8 mouse cellular contexts compared by ENCODE assay signal in the genomic region with DNA sequence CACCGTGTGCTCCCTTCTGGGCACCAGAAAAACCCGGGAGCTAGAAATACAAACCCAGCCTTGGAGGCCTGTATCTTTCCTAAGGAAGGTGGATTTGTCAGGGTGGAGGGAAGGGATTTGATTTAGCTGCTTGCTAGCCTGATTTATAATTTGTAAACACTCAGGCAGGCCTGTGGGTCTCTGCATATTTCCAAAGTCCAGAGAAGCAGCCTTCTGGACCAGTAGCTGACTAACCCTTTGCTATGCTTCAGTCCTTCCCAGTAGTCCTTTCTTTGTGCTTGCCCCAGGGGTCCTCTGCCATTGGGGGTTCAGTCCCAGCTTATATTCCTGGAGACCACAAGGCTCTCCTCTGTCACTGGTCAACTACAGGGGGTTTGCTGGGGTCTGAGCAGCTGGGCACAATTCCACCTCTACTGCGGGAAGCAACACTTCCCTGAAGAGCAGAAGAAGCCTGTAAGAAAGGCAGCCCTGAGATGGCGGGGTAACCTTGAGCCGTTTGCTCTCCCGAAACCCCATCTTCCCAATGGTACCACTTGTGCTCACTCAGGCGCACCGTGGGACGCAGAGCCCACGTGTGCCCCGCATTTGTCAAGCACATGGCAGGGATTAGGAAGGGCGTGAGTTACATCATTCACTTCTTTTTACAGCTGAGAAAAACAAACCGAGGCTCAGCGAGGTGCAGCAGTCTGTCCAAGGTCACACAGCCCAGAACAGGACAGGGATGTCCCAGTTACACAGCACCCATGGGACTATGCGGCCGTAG.
DNase-seq lines count a peak whose midpoint lies in the region; ATAC-seq and TF ChIP-seq lines count a peak whose summit lies in the region.

No protein-coding gene starts in this region.

- no peak; the same call in 1 of the 2 replicates for ATAC-seq in intestine, embryonic 14.5 days (replicated peaks; ENCODE audit: low FRiP score, low TSS enrichment, low read depth)

- 10% methylated on average over 16 of the region's 16 CpGs for WGBS in intestine, embryonic 14.5 days
- WGBS in midbrain, embryonic 10.5 days, result 1% methylated on average over 16 of the region's 16 CpGs

- peak overlapping the region; percentile 68 for H3K27ac ChIP-seq in testis, adult 2 months (ENCODE audit: control insufficient read depth, insufficient read depth, low read depth, low read length)
- peak overlapping the region; percentile 99 for H3K27ac ChIP-seq in intestine, embryonic 14.5 days (ENCODE audit: low read depth)
- H3K27ac ChIP-seq in midbrain, embryonic 10.5 days (replicated peaks), result peak overlapping the region; percentile 100

- no peak for TF ChIP-seq POLR2A in testis, adult 2 months (IDR thresholded peaks at IDR 0.05; ENCODE audit: control insufficient read depth, low read depth, low read length)

- H3K4me1 ChIP-seq in testis, adult 2 months (ENCODE audit: control insufficient read depth, insufficient read depth, low read length), result peaks cover 30% of the 10 kb centered on the region
- H3K4me1 ChIP-seq in intestine, embryonic 14.5 days (replicated peaks; ENCODE audit: control insufficient read depth, insufficient read depth, low read length), result peaks cover 72% of the 10 kb centered on the region
- H3K4me1 ChIP-seq in midbrain, embryonic 10.5 days, result peaks cover 91% of the 10 kb centered on the region

- no peaks in the 10 kb centered on the region for H3K27me3 ChIP-seq in testis, adult 2 months (ENCODE audit: control insufficient read depth, insufficient read depth, low read length)
- no peaks in the 10 kb centered on the region for H3K27me3 ChIP-seq in intestine, embryonic 14.5 days (replicated peaks; ENCODE audit: control insufficient read depth, insufficient read depth, low read length)
- H3K27me3 ChIP-seq in midbrain, embryonic 10.5 days (ENCODE audit: low read depth, poor library complexity, severe bottlenecking), result no peaks in the 10 kb centered on the region

- H3K36me3 ChIP-seq in testis, adult 2 months (ENCODE audit: control insufficient read depth, insufficient read depth, low read length), result no peaks in the 10 kb centered on the region
- H3K36me3 ChIP-seq in intestine, embryonic 14.5 days (ENCODE audit: control insufficient read depth, insufficient read depth, low read length), result no peaks in the 10 kb centered on the region
- H3K36me3 ChIP-seq in midbrain, embryonic 10.5 days, result no peaks in the 10 kb centered on the region

- DNase-seq in adrenal gland, postnatal 14 days, result peak; percentile 32
- no peak for DNase-seq in adrenal gland, postnatal 25 days
- no peak for DNase-seq in testis, postnatal 14 days (ENCODE audit: low spot score)
- peak; percentile 64 for DNase-seq in intestine, embryonic 14.5 days (ENCODE audit: low spot score)
- DNase-seq in midbrain, embryonic 10.5 days (ENCODE audit: low spot score), result no peak
- DNase-seq in layer of hippocampus, postnatal 14 days (ENCODE audit: low spot score in 2 of 2), result no peak
- DNase-seq in B cell, adult 2 months, result no peak

- TF ChIP-seq CTCF in testis, adult 2 months (IDR thresholded peaks at IDR 0.05; ENCODE audit: control insufficient read depth, insufficient read depth, insufficient replicate concordance, low read depth, low read length), result no peak

- H3K9ac ChIP-seq in intestine, embryonic 14.5 days (ENCODE audit: low read length), result peak overlapping the region; percentile 70

- no peak overlapping the region; the same call in 1 of the 2 replicates for H3K4me3 ChIP-seq in testis, adult 2 months (ENCODE audit: control insufficient read depth, low read depth, low read length)
- H3K4me3 ChIP-seq in intestine, embryonic 14.5 days (ENCODE audit: low read depth, low read length), result 0 out of 2 replicates have a peak overlapping the region, but pooled peaks have one; percentile 29
- H3K4me3 ChIP-seq in midbrain, embryonic 10.5 days, result peak overlapping the region; percentile 54

- no peaks in the 10 kb centered on the region for H3K9me3 ChIP-seq in intestine, embryonic 14.5 days (ENCODE audit: control insufficient read depth, low read length)
- H3K9me3 ChIP-seq in midbrain, embryonic 10.5 days (replicated peaks), result no peaks in the 10 kb centered on the region

- peak overlapping the region; percentile 80 for H3K4me2 ChIP-seq in intestine, embryonic 14.5 days (ENCODE audit: low read length)

Comparison
In these comparisons a context has a peak if more than half of its experiments do, and no peak if none do; other contexts are left out.
1. DNase-seq: peak in adrenal gland, postnatal 14 days (single experiment) and intestine, embryonic 14.5 days (single experiment); none in adrenal gland, postnatal 25 days (single experiment), testis, postnatal 14 days (single experiment), midbrain, embryonic 10.5 days (single experiment), layer of hippocampus, postnatal 14 days (0 of 2) and B cell, adult 2 months (0 of 2).
2. Peak in every context shown above with its lines, with median percentiles within 50 percentile points of each other: H3K27ac ChIP-seq.